Mouse (Mus musculus): ENCODE results near the gene Mindy1.

Mindy1 gene

GRCm38 (mm10) chr3:95269789-95270188 is 11.4 kb upstream of the Mindy1 start:
- no peak for DNase-seq

GRCm38 (mm10) chr3:95270766-95271364 is 10.3 kb upstream of the Mindy1 start:
- DNase-seq = no peak

- DNase-seq = no peak
Observed at GRCm38 (mm10) chr3:95273471-95273870, 7.7 kb upstream of the Mindy1 start.

- no peak for DNase-seq
Observed at GRCm38 (mm10) chr3:95274453-95274852, 6.7 kb upstream of the Mindy1 start.

- DNase-seq = no peak
Observed at GRCm38 (mm10) chr3:95275161-95275560, 6.0 kb upstream of the Mindy1 start.

- no peak for DNase-seq
Observed at GRCm38 (mm10) chr3:95276428-95276934, 4.7 kb upstream of the Mindy1 start.

- no peak for DNase-seq
Observed at GRCm38 (mm10) chr3:95277149-95277551, 4.0 kb upstream of the Mindy1 start.

- peak; percentile 23 for DNase-seq
Observed at GRCm38 (mm10) chr3:95280747-95281146, 398 bp upstream of the Mindy1 start.

- peak; percentile 59 for DNase-seq
Observed at GRCm38 (mm10) chr3:95282381-95282864, 1.3 kb downstream of the Mindy1 start.

GRCm38 (mm10) chr3:95282865-95283588 is 1.9 kb downstream of the Mindy1 start:
- peak; percentile 90 for DNase-seq

GRCm38 (mm10) chr3:95283589-95283941 is 2.4 kb downstream of the Mindy1 start:
- DNase-seq = no peak

- no peak for DNase-seq
Observed at GRCm38 (mm10) chr3:95284062-95284461, 2.9 kb downstream of the Mindy1 start.

GRCm38 (mm10) chr3:95284501-95285281 is 3.5 kb downstream of the Mindy1 start:
- no peak for DNase-seq

- no peak for DNase-seq
Observed at GRCm38 (mm10) chr3:95285390-95285789, 4.2 kb downstream of the Mindy1 start.

GRCm38 (mm10) chr3:95286011-95286410 is 4.9 kb downstream of the Mindy1 start:
- no peak for DNase-seq

GRCm38 (mm10) chr3:95286510-95286909 is 5.4 kb downstream of the Mindy1 start:
- no peak for DNase-seq

GRCm38 (mm10) chr3:95287541-95287940 is 6.4 kb downstream of the Mindy1 start:
- DNase-seq = no peak

- no peak for DNase-seq
Observed at GRCm38 (mm10) chr3:95289419-95289818, 8.3 kb downstream of the Mindy1 start.

- DNase-seq = no peak
Observed at GRCm38 (mm10) chr3:95290156-95290555, 9.0 kb downstream of the Mindy1 start.

- no peak for DNase-seq
Observed at GRCm38 (mm10) chr3:95291041-95291440, 9.9 kb downstream of the Mindy1 start.

- no peak for DNase-seq
Observed at GRCm38 (mm10) chr3:95292899-95293298, 11.8 kb downstream of the Mindy1 start.

- DNase-seq = peak; percentile 38
Observed at GRCm38 (mm10) chr3:95293537-95293936, 12.4 kb downstream of the Mindy1 start.

- no peak for DNase-seq
Observed at GRCm38 (mm10) chr3:95294316-95294715, 13.2 kb downstream of the Mindy1 start.

GRCm38 (mm10) chr3:95294718-95295117 is 13.6 kb downstream of the Mindy1 start:
- DNase-seq = no peak
